Mouse (Mus musculus) kidney, postnatal 36 days (tissue): ENCODE data around the gene Erbb4.
A peak's percentile ranks its signal among the peaks of the same experiment; 100 is the strongest.

Source experiments
- DNase-seq, 2 experiments: peaks; one replicate each; pipeline ENCODE4 v3.0.0; 2021 to 2022; ENCODE audit warnings: mixed read lengths in 2 of 2

Gene Erbb4

DNA sequence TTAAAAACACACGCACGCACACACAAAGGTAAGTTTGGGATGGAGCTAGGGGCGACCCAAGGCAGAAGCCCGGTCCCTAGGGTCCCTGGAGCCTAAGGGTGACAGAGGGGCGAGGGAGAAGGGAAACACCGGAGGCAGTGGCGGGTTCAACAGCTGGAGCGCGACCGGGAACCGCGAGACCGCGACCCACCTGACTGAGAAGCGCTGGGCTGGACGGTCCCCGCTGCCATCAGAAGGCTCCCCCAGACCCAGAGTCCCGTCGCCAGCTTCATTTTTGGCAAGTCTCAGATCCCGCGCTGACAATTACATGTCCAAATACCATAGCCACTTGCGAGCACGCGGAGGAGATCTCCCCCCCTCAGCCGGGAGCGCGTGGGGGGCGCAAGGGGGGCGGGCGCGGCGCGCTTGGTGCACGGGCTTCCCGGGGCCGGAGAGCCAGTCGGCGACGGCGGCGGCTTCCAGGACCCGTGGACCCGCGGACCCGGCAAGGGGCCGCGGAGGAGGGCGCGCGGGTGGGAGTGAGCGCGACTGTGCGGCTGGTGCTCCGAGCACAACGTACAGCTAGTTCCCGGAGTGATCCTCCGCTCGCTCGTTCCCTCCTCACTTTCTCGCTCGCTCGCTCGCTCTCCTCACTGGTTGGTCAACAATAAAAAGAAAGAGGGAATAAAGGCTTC lies at the start of gene Erbb4:
TSS of gene Erbb4 (minus strand) at position 575 of the 674 bp plus-strand sequence.
- DNase-seq = peak; percentile 13 to 43

DNA sequence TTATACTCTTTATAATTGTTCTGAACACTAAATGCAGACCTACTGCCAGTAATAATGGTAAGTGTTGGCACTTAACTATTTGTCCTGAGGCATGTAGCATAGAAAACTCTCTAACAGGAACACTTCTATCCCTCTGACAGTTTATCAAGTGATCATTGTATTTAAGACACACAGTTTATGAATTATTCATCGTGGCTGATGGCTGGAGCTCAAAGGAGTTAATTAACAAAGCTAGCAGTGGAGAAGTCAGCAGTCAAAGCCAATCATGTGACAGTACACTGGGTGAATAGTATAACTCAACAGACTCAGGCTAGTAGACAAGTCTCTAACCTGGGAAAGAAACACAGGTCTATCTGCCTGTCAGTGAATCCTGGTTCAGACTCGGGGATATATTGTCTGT lies 49.5 kb upstream of the Erbb4 start:
- no peak for DNase-seq

DNA sequence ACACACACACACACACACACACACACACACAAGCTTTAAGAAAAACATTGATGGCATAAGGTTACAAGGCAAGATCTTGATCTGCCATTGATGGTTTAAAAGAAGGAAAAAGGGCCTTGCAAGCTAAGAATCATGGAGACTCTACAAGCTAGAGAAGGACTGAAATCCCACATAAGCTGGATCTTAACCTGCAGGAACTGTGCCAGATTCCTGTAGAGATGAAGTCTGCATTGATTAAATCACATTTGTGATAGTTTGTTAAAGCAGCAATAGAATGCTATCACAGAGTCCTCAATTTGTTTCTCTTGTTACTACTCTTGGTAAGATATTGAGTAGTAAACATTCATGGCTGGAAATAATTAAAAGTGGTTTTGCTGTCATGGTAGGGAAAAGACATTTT lies 33.5 kb upstream of the Erbb4 start:
- DNase-seq = no peak

DNA sequence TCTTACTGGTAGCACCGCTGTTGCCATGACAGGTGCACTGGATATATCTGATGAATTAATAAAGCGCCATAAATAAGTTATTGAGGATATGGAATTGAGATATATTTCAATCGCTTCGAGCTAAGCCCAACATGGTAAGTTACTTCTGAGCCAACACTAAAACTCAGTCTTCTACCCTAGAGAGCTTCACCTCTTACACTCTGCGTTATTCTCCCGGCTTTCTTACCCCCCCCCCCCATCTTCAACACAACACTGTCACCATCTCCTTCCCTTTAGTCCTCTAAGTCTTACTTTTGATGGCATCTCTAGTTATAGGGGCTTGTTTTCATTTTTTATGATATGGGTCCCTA lies 31.6 kb upstream of the Erbb4 start:
- DNase-seq = no peak

DNA sequence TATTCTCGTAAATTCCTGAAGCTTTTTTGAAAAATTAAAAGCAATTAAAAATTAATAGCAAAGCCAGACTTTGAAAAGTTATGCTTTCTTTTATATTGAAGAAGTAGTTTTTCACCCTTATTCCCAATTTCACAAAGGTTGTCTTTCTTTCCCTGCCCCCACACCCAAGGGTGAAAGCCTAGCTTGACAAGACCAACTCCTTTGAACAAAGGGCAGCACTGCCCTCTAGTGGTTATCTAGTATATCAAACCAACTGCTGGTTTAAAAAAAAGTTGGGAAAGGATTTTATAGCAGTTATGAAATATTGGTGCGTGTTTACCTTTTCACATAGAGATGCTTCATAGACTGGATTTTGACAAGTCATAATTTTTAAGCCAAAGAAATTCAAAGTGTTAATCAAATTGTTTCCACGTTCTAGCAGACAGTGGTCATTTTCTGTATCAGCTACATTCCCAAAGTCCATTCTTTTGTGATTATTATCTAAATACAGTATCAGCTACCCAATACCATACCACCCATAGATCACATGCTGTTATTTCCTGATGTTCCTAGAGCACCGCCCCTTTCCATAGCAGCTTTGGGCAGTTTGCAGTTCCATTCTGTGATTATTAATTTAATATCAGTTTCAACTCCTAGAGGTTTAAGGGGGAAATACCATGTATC lies 31.1 kb upstream of the Erbb4 start:
- DNase-seq = peak; percentile 64 to 74

DNA sequence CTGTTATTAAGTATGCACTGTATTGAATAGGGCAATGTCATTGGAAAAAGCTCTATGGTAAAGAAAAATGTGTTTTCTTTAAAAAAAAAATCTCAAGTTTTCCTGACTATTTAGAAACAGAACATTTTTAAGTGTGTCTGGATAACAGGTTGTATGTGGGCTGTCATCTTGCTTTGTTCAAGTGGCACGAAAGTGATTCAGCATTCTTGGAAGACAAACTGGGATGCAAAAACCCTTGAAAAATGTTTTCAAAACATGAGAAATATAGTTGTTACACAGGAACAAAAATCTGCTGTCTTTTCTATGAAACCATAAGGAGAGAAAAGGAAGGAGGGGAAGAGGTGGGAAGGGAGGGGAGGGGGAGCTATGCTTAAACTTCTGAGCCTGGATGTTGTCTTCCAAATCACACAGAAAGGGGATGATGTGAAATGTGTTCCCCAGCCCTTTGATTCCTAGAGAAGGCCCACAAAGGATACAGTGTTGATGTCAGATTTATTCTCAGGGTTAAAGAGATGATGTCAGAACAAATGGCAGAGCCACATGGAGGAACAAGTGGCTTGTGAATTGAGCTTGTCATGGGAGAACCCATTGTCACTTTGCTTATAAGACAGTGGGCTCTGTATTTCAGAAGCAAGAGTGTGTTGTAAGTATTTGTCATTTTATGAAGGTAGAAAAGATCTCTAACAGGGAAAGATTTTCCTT lies 16.4 kb upstream of the Erbb4 start:
- no peak for DNase-seq

DNA sequence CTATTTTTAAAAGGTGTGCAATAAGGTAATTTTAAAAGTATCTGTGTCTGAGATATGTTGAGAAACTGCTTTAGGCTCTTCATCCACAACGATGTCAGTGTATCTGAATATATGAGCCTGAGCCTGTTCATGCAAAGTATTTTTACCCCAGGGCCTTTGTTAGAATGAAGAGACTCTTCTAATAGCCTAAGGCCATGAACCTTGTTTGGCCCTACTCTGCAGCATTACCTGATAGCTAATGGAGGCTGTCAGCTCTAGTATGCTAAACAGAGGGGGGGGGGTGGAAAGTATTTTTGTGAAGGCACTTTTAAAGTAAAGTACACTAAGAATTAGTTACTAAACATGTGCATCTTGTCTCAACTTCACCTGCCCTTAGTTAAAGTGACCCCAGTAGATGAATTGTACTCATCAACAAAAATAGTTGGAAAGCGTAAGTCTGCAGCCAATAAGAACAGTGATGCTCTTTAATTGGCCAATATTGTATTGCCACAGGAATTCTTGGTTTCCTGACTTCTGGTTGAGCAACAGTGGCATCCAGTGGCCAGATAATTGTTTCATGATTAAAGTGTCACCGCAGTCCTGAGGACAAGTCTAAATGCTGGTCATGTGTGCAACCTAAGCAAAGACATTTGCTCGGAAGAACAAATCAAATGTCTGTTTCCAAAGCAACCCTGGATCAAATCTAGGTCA lies 10.5 kb upstream of the Erbb4 start:
- DNase-seq = peak; percentile 28 to 46

DNA sequence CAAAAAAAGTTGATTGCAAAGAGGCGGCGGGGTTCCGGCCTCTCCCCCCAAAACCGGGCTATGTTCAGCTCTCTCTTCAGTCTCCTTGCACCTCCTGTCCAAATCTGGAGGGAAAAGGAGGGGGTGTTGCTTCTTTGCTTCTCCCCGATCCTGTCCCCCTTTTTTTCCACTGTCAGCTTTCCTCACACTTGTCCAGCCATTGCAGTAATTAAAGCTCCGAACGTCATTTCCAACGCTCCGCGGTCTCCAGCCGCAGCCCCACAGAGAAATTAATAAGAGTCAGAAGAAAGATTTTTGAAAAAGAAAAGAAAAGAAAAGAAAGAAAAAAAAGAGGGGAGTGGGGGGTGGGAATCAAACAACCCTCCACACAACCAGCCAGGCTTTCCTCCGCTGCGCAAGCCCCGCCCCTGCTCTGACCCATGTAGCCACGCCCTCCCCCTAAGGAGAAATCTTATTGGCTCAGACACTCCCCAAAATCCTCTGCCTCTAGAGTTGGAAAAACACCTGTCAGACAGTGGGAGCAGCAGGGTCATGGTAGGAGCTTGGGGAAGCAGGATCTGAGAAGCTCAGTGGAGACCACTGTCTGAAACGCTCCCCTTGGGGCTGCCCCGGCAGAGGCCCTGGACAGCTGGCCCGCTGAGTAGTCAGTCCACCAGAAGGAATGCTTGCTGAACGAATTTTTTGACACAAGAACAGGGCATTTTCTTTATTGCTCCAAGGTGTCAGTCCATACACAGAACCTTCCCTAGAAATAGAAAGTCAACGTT lies 483 bp upstream of the Erbb4 start:
- peak; percentile 75 to 84 for DNase-seq

DNA sequence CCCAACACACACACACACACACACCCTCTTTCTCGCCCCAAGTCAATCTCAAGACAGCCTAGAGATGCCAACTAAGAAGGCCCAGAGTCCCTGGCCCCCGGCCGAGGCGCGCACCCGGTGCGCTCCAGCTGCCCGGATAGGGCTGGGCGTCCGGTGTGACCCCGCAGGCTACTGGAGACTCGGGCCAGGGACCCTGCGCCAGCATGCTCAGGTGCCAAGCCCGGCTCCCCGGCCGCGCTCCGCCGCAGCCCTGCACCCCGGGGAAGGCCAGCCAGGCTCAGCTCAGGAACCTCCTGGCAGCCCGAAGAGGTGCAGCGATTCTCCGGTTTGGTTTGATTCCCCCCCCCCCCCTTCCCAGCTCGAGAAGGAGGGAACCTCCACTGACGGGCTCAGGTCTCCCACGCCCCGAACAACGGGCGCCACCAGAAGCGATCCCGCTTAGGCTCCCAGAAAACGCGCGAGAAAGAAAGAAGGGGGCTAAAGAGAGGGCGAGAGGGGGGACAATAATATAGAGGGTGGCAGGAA lies 860 bp downstream of the Erbb4 start:
- DNase-seq = peak; percentile 58 to 76

DNA sequence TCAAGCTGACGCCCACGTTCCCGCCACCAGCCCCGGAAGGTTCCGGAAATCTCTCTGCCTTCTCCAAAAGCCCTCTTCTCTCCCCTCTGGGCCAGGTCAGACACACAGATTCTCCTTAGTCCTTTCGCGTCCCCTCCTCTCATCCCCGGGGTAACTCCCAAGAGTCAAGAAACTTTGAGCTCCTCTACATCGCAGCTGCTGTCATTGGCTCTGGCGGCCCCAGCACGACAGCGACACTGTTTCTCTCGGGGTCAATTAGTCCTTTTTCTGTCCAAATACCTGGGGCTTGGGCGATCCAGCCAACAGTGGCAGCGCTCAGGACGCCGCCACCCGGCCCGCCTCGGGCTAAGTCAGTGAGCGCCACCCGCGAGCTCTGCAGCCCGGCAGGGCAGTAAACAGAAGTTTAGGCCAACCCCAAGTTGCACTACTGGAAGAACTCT lies 1.5 kb downstream of the Erbb4 start:
- peak; percentile 58 to 74 for DNase-seq

DNA sequence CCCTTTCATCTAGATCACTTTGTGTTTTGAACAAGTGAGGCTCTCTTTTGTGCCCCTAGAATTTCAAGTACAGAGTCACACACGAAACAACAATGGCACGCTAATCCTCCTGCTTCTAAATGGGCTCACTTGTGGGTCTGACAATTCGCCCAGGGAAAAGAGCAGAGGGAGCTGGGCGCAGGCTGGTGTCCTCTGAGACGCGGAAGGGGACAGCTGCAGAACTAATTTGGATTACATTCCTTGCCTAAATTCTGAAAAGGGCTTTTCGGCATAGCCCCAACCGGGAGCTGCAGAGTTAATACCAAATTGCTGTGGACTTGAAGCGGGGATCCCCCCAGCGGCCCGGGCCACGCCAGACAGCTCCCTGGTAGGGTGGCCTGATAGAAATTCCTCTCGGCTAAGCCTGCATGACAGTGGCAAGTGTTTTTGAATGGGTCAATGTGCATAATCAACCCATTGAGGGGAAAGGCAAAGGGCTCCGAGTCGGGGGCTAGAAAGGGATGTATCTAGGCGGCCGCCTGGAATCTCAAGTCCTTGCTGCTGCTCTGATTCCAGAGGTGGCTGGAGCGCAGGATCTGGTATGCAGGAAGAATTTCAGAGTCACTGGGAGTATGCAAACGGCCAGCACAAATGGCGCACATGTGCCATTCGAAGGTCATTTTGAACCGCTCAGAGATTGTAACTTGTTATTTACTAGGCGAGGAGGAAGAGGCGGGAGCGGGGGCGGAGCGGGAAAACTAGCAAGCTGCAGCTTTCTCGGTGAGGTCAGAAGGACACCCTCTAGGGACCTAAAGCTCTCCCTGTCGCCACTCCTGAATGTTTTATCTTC lies 2.2 kb downstream of the Erbb4 start:
- peak; percentile 85 to 88 for DNase-seq

DNA sequence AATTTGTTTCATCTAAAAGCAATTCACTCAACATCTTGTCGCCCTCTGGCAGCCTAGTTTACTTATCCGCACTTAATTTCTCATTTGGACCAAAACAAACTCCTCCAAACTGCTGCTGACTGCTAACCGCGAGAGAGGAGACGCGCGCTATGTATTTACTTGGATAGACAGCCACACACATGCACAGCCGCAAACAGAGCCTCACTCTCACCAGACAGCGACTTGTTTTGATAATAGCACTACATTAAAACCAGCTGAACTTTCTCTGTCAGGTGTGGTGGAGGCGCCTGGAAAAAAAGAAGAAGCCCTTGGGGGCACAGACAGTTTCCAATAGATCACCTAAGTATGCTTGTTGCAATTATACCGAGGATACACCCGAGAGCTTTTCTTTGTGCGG lies 2.8 kb downstream of the Erbb4 start:
- peak; percentile 25 to 38 for DNase-seq

DNA sequence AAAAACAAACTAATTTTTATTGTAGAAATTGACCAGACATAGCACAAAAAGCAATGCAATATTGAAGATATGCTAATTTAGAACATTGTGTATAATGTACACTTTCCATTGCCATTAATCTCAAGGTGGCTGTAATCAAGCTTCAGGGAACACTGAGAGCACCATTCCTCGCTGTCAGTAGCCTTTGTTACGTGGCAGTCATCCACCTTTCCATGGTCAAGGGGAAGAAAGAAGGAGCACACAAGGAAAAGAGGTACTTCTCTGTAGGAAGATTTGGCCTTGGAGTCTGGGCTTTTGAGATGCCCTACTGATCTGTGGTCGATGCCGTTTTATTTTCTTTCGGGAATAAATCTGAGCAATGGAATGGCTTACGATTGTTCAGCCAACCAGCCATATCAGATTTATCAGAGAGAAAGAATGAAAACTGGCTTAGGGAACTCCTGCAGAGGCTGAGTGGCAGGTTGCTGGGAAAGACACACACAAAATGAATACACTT lies 4.6 kb downstream of the Erbb4 start:
- DNase-seq = no peak

DNA sequence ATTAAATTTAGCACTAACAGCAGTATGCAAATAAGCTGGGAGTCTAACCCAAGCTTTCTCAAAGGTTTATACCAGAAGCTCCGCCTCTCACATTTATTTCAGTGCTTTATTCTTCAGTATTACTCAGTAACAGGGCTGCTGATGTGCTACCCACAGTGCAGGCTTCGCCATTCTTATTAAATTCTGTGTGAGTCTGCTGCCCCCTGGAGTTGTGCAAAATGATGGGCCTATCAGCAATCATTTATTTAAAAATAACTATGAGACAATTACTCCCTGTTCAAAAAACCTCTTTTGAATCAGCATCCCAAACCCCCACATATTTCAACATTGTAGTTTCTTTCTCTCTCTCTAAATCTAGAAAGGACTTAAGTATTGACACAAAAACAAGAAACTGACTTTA lies 6.2 kb downstream of the Erbb4 start:
- no peak for DNase-seq

DNA sequence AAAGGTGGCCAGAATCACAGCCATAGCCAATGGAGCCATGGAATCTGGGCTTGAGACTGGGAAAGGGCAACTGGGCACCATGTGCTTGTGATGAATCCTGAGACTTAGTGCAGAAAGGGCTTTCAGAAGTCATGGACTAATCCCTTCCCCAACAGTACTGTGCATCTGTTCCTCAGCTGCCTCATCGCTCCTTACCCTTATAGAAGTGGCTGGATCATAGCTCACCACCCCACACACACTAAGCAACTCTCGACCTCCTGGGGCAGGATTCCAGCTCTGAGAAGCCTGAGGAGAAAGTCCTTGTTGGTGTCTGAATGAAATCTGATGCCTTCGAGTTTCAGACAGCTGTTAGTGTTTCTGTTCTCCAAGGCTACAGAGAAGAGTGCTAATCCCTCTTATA lies 14.8 kb downstream of the Erbb4 start:
- no peak for DNase-seq

DNA sequence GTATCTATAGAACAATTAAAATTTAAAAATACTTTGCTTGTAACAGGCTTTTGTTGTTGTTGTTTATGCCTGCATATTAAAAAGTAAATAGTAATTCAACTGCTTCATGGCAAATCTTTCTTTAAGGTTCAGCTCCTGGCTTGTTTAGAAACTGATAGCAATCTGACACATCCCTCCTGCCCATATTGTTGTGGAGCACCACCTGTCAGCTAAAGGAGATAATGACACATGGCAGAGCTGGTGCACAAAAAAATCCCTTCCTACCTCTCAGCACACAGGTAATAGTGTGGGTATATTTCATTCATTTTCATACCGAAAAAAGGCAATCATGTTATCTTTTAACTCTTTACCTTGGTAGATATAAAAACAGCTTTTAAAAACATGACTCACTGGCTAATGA lies 18.5 kb downstream of the Erbb4 start:
- DNase-seq = no peak

DNA sequence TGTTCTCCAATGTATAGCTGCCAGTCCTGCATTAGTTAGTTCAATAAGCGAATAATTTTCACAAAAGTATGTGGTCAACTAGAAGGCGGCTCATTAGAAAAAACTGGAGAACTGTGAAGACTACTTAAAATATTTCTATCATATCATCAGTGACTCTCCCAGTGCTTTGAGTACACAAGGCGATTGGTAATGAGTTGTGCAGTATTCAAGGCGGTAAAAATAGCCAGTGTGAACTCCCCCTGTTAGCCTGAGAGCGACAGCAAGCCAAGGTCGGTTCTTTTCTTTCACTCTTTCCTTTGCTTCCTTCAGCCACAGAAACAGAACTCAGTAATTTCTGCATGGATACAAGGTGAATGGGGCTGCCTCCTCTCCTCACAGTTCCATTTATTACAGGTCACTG lies 22.1 kb downstream of the Erbb4 start:
- no peak for DNase-seq

DNA sequence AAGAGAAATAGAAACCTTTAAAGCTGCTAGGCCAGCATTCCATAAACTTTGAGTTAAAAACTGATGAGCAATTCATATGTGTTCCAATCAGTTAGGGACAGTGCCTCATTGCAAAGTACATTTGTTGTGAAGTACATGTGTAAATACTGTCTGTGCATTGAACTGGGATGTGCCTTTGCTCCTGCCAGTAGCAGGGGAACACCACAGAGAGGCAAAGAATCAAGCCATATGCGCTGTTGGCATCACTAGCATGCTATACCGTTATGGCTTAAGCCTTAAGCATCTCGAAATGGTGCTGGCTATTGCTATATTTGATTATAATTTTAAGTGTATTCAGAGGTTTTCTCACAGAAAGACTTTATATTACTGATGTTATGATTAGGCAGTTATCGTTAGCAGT lies 58.9 kb downstream of the Erbb4 start:
- DNase-seq = no peak

DNA sequence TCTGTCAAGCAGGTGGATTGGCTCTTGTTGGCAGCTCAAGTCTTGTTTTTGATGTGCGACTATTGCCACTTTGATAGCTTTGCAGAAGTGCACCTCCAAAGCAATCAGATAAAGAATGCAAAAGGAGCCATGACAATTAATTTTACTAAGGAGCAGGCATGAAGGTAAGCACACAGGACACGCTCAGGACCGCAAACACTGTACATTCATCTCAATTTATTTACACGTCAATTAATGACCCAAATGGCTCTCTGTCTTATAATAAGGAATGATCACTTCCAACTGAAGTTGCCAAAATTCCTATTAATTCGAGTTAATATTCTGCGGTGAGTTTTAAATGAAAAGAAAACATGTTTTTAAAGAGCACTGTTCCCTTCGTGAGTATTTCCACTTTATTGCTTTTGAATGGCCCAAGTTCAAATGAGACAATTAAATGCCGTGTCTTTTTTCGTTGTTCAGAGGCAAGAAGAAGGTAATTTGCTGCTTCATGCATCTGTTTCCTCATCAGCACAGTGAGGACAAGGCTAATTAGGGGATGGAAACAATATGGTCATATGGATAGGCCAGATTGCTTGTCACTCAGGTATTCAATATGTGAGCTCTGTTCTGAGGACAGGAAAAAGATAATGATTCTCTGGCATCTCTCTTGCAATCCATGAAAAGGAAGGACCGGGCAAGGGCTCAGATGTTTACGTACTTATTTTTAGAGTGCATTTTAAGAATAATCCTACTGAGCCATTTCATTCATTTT lies 61.5 kb downstream of the Erbb4 start:
- no peak for DNase-seq

DNA sequence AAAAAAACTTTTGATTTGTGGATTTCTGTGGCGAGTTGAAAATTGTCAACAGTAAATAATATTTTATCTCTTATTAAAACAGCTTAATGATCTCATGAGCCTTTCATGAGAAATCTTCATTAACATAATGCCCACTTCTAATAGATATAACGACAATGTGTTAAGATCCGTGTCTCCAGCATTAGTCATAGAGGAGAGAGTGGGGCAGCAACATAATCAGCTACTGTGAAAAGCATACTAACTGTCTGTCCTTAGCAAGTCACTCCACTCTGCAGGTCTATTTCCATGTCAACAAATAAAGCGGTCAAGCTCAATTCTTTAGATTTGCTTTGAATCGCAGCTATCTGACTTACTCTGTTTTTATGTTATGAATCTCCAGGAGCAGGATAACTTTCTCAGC lies 80.0 kb downstream of the Erbb4 start:
- DNase-seq = no peak

DNA sequence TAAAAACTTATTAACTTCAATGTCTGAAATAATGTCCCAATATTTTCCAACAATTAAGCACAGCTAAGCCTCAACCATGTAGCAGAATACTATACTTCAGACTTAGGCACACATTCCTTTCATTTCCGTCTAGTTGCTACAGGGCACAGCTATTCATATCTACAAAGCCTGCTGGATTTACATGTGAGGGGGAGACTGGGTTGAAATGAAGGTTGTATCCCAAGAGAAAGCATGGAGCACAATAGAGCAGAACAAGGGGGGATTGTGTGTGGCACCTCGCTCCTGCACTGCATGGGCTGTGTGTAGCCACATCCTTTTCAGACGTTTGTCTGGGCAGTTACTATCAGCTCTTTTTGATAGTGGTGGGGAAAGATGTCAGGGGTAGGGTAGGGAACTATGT lies 83.0 kb downstream of the Erbb4 start:
- DNase-seq = peak; percentile 2 to 16
